Mouse (Mus musculus): ENCODE measurements around the gene Zzef1.

The Zzef1 gene

GRCm38 (mm10) chr11:72962378-72962777 lies 166.4 kb downstream of the Zzef1 start:
- WGBS: 88% methylated on average over 2 of the region's 2 CpGs

GRCm38 (mm10) chr11:72963058-72963788 lies 167.2 kb downstream of the Zzef1 start:
- WGBS: 79% methylated on average over 7 of the region's 7 CpGs

GRCm38 (mm10) chr11:72963789-72964294 lies 167.8 kb downstream of the Zzef1 start:
- WGBS: 83% methylated on average over 3 of the region's 3 CpGs

GRCm38 (mm10) chr11:72974995-72975503 lies 179.0 kb downstream of the Zzef1 start:
- 84% methylated on average over 13 of the region's 13 CpGs for WGBS

All from cerebral cortex, adult 2 months (tissue).